Mouse (Mus musculus) MEL (cell line): ENCODE data around the gene Brd3os. TPM values are rescaled to one million over a fixed set of nuclear protein-coding genes. Genes with fewer than 3 reads are reported as not detected.

Experiments
- DNase-seq: peaks from one replicate; pipeline ENCODE4 v3.0.0; 2011; ENCODE audit warnings: low read depth, low spot score
- H3K27ac ChIP-seq: 2 replicates; pipeline ENCODE4 v1.5.1; 2012; ENCODE audit warnings: low read depth, mild to moderate bottlenecking, control low read depth, low read length, moderate library complexity; ENCODE audit not compliant: control insufficient read depth
- H3K27me3 ChIP-seq, 2 experiments: fragments of 150-350 bp in 1 of 2; sonication (generic) in 1 of 2; 2 replicates each; pipeline ENCODE4 v1.6.1; 2012; ENCODE audit warnings: low read length in 2 of 2, mild to moderate bottlenecking in 2 of 2, improper control_type of control experiment in 1 of 2, moderate library complexity in 1 of 2; ENCODE audit not compliant: insufficient read depth in 2 of 2, control insufficient read depth in 1 of 2
- H3K36me3 ChIP-seq, 2 experiments: 2 replicates each; pipeline ENCODE4 v1.6.1; 2012 to 2014; ENCODE audit warnings: low read length in 2 of 2, improper control_type of control experiment in 1 of 2, inconsistent platforms in 1 of 2, mild to moderate bottlenecking in 1 of 2; ENCODE audit not compliant: insufficient read depth in 2 of 2, control insufficient read depth in 1 of 2
- H3K4me1 ChIP-seq, 2 experiments: fragments of 150-350 bp in 1 of 2; sonication (generic) in 1 of 2; 2 replicates each; pipeline ENCODE4 v1.6.1; 2012; ENCODE audit warnings: low read length in 2 of 2, improper control_type of control experiment in 1 of 2, mild to moderate bottlenecking in 1 of 2; ENCODE audit not compliant: insufficient read depth in 2 of 2, control insufficient read depth in 1 of 2
- H3K4me3 ChIP-seq, 2 experiments: fragments of 150-350 bp in 1 of 2; sonication (generic) in 1 of 2; 2 replicates each; pipeline ENCODE4 v1.5.1; 2012; ENCODE audit warnings: low read depth in 2 of 2, low read length in 2 of 2, mild to moderate bottlenecking in 2 of 2, moderate library complexity in 2 of 2, control low read depth in 1 of 2, improper control_type of control experiment in 1 of 2; ENCODE audit not compliant: control insufficient read depth in 1 of 2, insufficient read depth in 1 of 2
- H3K79me2 ChIP-seq: 2 replicates; pipeline ENCODE4 v1.6.1; 2012; ENCODE audit warnings: mild to moderate bottlenecking, low read length, moderate library complexity; ENCODE audit not compliant: control insufficient read depth, poor library complexity, insufficient read depth
- H3K9ac ChIP-seq: 2 replicates; pipeline ENCODE4 v1.6.1; 2012; ENCODE audit warnings: low read depth, mild to moderate bottlenecking, control low read depth, low read length, moderate library complexity; ENCODE audit not compliant: control insufficient read depth, poor library complexity, severe bottlenecking
- H3K9me3 ChIP-seq: fragments of 150-350 bp; sonication (generic); replicated peaks from 2 replicates; pipeline ENCODE4 v1.6.1; 2012; ENCODE audit warnings: mild to moderate bottlenecking, low read length, improper control_type of control experiment, moderate library complexity; ENCODE audit not compliant: insufficient read depth
- ELF1 ChIP-seq: IDR thresholded peaks from 2 replicates; pipeline ENCODE4 v1.6.1; 2014; ENCODE audit warnings: low read depth, mild to moderate bottlenecking, inconsistent platforms, low read length, improper control_type of control experiment, moderate library complexity
- GABPA ChIP-seq: IDR thresholded peaks from 2 replicates; pipeline ENCODE4 v1.6.1; 2012; ENCODE audit warnings: low read depth, mild to moderate bottlenecking, inconsistent platforms, low read length, improper control_type of control experiment, moderate library complexity
- GATA1 ChIP-seq: IDR thresholded peaks from 2 replicates; pipeline ENCODE4 v1.6.1; 2011; ENCODE audit warnings: low read depth, low read length, improper control_type of control experiment
- JUND ChIP-seq: IDR thresholded peaks from 2 replicates; pipeline ENCODE4 v1.6.1; 2011; ENCODE audit warnings: low read depth, mild to moderate bottlenecking, improper control_type of control experiment, low read length
- MAFK ChIP-seq: IDR thresholded peaks from 2 replicates; pipeline ENCODE4 v1.6.1; 2011; ENCODE audit warnings: low read depth, mild to moderate bottlenecking, low read length, improper control_type of control experiment, borderline replicate concordance
- MAX ChIP-seq: IDR thresholded peaks from 2 replicates; pipeline ENCODE4 v1.6.1; 2011; ENCODE audit warnings: low read length, improper control_type of control experiment
- MAZ ChIP-seq: IDR thresholded peaks from 2 replicates; pipeline ENCODE4 v1.6.1; 2012; ENCODE audit warnings: low read depth, mild to moderate bottlenecking, inconsistent platforms, low read length, improper control_type of control experiment
- MXI1 ChIP-seq: IDR thresholded peaks from 2 replicates; pipeline ENCODE4 v1.6.1; 2011; ENCODE audit warnings: mild to moderate bottlenecking, low read depth, low read length, improper control_type of control experiment
- MYC ChIP-seq: IDR thresholded peaks from 2 replicates; pipeline ENCODE4 v1.6.1; 2011; ENCODE audit warnings: low read depth, mild to moderate bottlenecking, low read length, improper control_type of control experiment, moderate library complexity
- NRF1 ChIP-seq: IDR thresholded peaks from 2 replicates; pipeline ENCODE4 v1.6.1; 2014; ENCODE audit warnings: low read depth, mild to moderate bottlenecking, inconsistent platforms, low read length, improper control_type of control experiment, moderate library complexity; ENCODE audit not compliant: poor library complexity, insufficient read depth, severe bottlenecking
- POLR2A ChIP-seq, 2 experiments: IDR thresholded peaks; 2 replicates each; pipeline ENCODE4 v1.6.1; 2011 to 2012; ENCODE audit warnings: low read length in 2 of 2, mild to moderate bottlenecking in 2 of 2, control low read depth in 1 of 2, improper control_type of control experiment in 1 of 2, low read depth in 1 of 2, moderate library complexity in 1 of 2; ENCODE audit not compliant: control insufficient read depth in 1 of 2, insufficient read depth in 1 of 2, poor library complexity in 1 of 2
- POLR2AphosphoS5 ChIP-seq: IDR thresholded peaks from 2 replicates; pipeline ENCODE4 v1.6.1; 2012; ENCODE audit warnings: low read depth, borderline replicate concordance, mild to moderate bottlenecking, inconsistent platforms, low read length, moderate library complexity, mixed read lengths
- SMC3 ChIP-seq: IDR thresholded peaks from 2 replicates; pipeline ENCODE4 v1.6.1; 2011; ENCODE audit warnings: low read depth, low read length, improper control_type of control experiment
- TBP ChIP-seq: IDR thresholded peaks from 2 replicates; pipeline ENCODE4 v1.8.0; 2011; ENCODE audit warnings: low read depth, low read length, improper control_type of control experiment
- TCF12 ChIP-seq: IDR thresholded peaks from 2 replicates; pipeline ENCODE4 v1.6.1; 2014; ENCODE audit warnings: low read depth, mild to moderate bottlenecking, inconsistent platforms, low read length, improper control_type of control experiment, moderate library complexity
- UBTF ChIP-seq: IDR thresholded peaks from 2 replicates; pipeline ENCODE4 v1.6.1; 2012; ENCODE audit warnings: low read depth, mild to moderate bottlenecking, inconsistent platforms, low read length, improper control_type of control experiment, moderate library complexity, borderline replicate concordance; ENCODE audit not compliant: insufficient read depth
- USF1 ChIP-seq: IDR thresholded peaks from 2 replicates; pipeline ENCODE4 v1.6.1; 2014; ENCODE audit warnings: low read depth, mild to moderate bottlenecking, inconsistent platforms, low read length, improper control_type of control experiment, moderate library complexity
- ZC3H11A ChIP-seq: IDR thresholded peaks from 2 replicates; pipeline ENCODE4 v1.6.1; 2012; ENCODE audit warnings: low read depth, mild to moderate bottlenecking, inconsistent platforms, low read length, improper control_type of control experiment
- ZNF384 ChIP-seq: IDR thresholded peaks from 2 replicates; pipeline ENCODE4 v1.6.1; 2012; ENCODE audit warnings: low read depth, mild to moderate bottlenecking, inconsistent platforms, low read length, improper control_type of control experiment
- polyA plus RNA-seq, 2 experiments: library from polyadenylated mRNA; stranded (reverse) in 1 of 2; unstranded in 1 of 2; fragments of >175 nt in 1 of 2; fragments of >200 nt in 1 of 2; gene quantifications; 2 replicates each; pipeline versions ENCODE4 v1.2.1 to v1.2.4; 2012; ENCODE audit warnings: low replicate concordance in 2 of 2, low read depth in 1 of 2; ENCODE audit not compliant: insufficient read length in 2 of 2, insufficient read depth in 1 of 2, missing spikeins in 1 of 2
- total RNA-seq: library from RNA; depleted of rRNA; stranded (reverse); fragments of 300-350 nt; gene quantifications from 2 replicates; pipeline ENCODE4 v1.2.3, GENCODE M21; 2012

Gene Brd3os
- total and polyA plus RNA-seq, 3 experiments: 0.31 to 2.9 TPM; not detected in 1

- no peak for TF ChIP-seq JUND
- no peak for TF ChIP-seq TBP
- no peak for TF ChIP-seq SMC3
- TF ChIP-seq MAX: no peak
- no peak for TF ChIP-seq TCF12
- TF ChIP-seq ELF1: no peak
- H3K9me3 ChIP-seq: no peaks in the 10 kb centered on the region
- peaks cover 0 to 8% of the 10 kb centered on the region in 2 experiments; a peak in 2 of 4 replicates for H3K36me3 ChIP-seq
- no peak for DNase-seq
- no peaks in the 10 kb centered on the region for H3K4me1 ChIP-seq
- H3K4me3 ChIP-seq: no peak overlapping the region
- no peak overlapping the region for H3K9ac ChIP-seq
- peaks cover 4% of the 10 kb centered on the region; the same call in 1 of the 2 replicates for H3K79me2 ChIP-seq
- no peaks in the 10 kb centered on the region for H3K27me3 ChIP-seq
- H3K27ac ChIP-seq: no peak overlapping the region
Observed at GRCm38 (mm10) chr2:27462901-27463300, 20.8 kb downstream of the Brd3os start.

- no peak for TF ChIP-seq NRF1
- no peak for TF ChIP-seq UBTF
- TF ChIP-seq POLR2AphosphoS5: no peak
- TF ChIP-seq JUND: no peak
- TF ChIP-seq GATA1: no peak
- TF ChIP-seq MXI1: no peak
- TF ChIP-seq ZC3H11A: no peak
- TF ChIP-seq MYC: no peak
- no peak for TF ChIP-seq MAFK
- TF ChIP-seq USF1: no peak
- no peak for TF ChIP-seq POLR2A (IDR thresholded peaks at IDR 0.05; ENCODE audit: control insufficient read depth in 1 of 2, insufficient read depth in 1 of 2, low read depth in 1 of 2, low read length in 2 of 2, poor library complexity in 1 of 2)
- no peak for TF ChIP-seq GABPA
- TF ChIP-seq ZNF384: no peak
- TF ChIP-seq MAZ: no peak
- no peak overlapping the region for H3K9ac ChIP-seq
- peaks cover 6 to 13% of the 10 kb centered on the region in 2 experiments; a peak in 3 of 4 replicates for H3K36me3 ChIP-seq
- H3K9me3 ChIP-seq: no peaks in the 10 kb centered on the region
- peaks cover 55% of the 10 kb centered on the region for H3K79me2 ChIP-seq
- no peak for DNase-seq
- H3K4me3 ChIP-seq: no peak overlapping the region
- H3K27ac ChIP-seq: no peak overlapping the region
- peaks cover 15 to 28% of the 10 kb centered on the region in 2 experiments for H3K4me1 ChIP-seq
- H3K27me3 ChIP-seq: no peaks in the 10 kb centered on the region
Observed at GRCm38 (mm10) chr2:27469292-27469990, 27.3 kb downstream of the Brd3os start.
